Mouse (Mus musculus): ENCODE measurements around the gene Hdac10. TPM values are rescaled to one million over a fixed set of nuclear protein-coding genes. Genes with fewer than 3 reads are reported as not detected.
A peak's percentile ranks its signal among the peaks of the same experiment; 100 is the strongest.

The Hdac10 gene
- polyA plus RNA-seq (2014; fragmentation: Nextera tagmentation; extraction: Ambion mirVana): 15.0 and 19.6 TPM in 2 replicates

DNA sequence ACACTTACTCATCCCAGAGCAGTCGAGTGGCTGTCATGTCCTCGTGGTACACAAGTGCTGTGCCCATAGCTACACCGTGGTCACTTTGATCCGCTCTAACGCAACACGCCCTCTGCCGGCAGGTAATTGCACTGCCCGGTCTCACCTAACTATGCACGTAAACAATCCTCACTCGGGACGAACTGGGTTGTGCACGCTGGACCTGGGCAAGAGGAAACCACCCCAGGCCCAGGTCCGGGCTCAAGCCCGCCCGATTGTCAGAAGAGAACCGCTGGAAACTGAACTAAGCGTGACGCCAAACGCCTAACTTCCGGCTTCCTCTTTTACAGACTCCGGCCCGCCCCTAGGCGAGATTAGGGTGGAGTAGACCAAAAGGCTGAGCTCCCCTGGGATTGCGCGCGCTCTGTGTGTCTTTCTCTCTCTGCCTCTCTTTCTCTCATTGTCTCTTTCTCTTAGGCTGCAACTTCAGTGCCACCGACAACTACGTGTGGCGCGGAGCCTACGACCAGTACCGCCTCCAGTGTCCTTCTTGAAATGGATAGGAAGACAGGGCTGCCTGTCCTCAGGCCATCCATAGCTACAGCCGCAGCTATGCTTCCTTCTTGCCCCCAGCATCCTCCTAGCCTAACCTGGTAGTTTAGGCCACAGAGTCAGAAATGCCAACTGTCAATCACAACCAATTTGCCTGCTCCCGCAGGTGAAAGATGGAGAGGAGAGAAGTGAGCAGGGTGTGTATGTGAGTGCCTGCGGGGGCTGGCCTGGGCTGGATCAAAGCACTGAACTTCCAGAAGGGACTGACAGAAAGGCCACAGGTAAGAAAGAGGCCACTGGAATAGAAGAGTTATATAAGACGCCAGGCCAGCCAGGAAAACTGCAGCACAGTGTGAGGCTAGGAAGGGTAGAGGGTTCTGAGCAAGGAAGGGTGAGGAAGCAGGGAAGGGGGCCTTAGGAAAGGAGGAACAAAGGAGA is at the start of gene Hdac10:
TSS of gene Hdac10 (minus strand) at position 319 of the 969 bp plus-strand sequence.
- H3K9me3 ChIP-seq (ENCODE audit: control insufficient read depth, low read depth, low read length): no peaks in the 10 kb centered on the region
- 4% methylated on average over 36 of the region's 36 CpGs for WGBS
- peaks cover 9% of the 10 kb centered on the region; the same call in 1 of the 2 replicates for H3K4me1 ChIP-seq (ENCODE audit: control insufficient read depth, insufficient read depth, low read length)
- H3K27me3 ChIP-seq (ENCODE audit: control insufficient read depth, insufficient read depth, low read length): no peaks in the 10 kb centered on the region
- peak within 1 kb of the TSS; percentile 91 for H3K4me2 ChIP-seq (replicated peaks; ENCODE audit: low read depth, low read length)
- H3K4me3 ChIP-seq (ENCODE audit: low read depth, low read length): peak within 1 kb of the TSS; percentile 60
- H3K36me3 ChIP-seq (ENCODE audit: control insufficient read depth, insufficient read depth, low read length): peaks cover 5% of the 10 kb centered on the region; the same call in 1 of the 2 replicates
- peak within 1 kb of the TSS; percentile 23 for H3K27ac ChIP-seq (ENCODE audit: low read length)
- peak within 1 kb of the TSS; percentile 54 for H3K9ac ChIP-seq (replicated peaks; ENCODE audit: low read depth, low read length)
- peak; percentile 85 for ATAC-seq (ENCODE audit: insufficient number of reproducible peaks, insufficient read depth, low FRiP score, low read depth)

DNA sequence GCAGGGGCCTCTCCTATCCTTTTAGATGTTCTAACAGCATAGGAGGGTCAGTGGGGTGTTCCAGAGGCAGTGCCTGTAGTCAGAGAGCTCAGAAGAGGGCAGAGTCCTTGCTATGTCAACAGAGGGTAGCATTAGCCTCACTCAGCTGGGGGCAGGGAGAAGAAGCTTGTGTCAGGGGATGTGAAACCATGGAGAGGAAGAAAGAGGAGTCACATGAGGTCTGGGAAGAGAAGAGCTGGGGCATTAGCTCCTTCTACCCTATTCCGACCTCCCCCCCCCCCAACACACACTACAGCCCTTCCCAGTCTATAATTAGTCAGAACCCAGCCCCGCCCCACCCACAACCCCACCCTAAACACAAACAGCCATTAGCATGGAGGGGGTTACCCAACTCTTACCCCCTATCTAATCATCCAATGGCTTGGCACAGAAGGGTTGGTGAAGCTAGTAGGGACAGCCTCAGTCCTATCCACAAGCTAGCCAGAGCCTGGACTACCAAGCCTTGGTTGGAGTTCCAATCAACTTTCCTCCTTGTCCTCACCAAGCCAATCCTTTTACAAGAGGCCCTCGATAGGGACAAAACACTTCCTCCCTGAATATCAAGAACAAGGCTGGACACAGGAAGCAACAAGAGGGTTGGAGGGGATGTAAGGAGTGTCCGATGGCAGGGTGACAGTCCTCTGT is 49.2 kb upstream of the Hdac10 start:
- H3K4me2 ChIP-seq (replicated peaks; ENCODE audit: low read depth, low read length): peak overlapping the region; percentile 61
- peaks cover 68% of the 10 kb centered on the region for H3K4me1 ChIP-seq (ENCODE audit: control insufficient read depth, insufficient read depth, low read length)
- H3K9ac ChIP-seq (replicated peaks; ENCODE audit: low read depth, low read length): no peak overlapping the region
- H3K4me3 ChIP-seq (ENCODE audit: low read depth, low read length): peak overlapping the region; percentile 78; the same call in 1 of the 2 replicates
- H3K9me3 ChIP-seq (ENCODE audit: control insufficient read depth, low read depth, low read length): no peaks in the 10 kb centered on the region
- H3K27ac ChIP-seq (ENCODE audit: low read length): peak overlapping the region; percentile 86; the same call in 1 of the 2 replicates
- H3K36me3 ChIP-seq (ENCODE audit: control insufficient read depth, insufficient read depth, low read length): no peaks in the 10 kb centered on the region
- 66% methylated on average over 4 of the region's 4 CpGs for WGBS
- ATAC-seq (ENCODE audit: insufficient number of reproducible peaks, insufficient read depth, low FRiP score, low read depth): no peak
- no peaks in the 10 kb centered on the region for H3K27me3 ChIP-seq (ENCODE audit: control insufficient read depth, insufficient read depth, low read length)

DNA sequence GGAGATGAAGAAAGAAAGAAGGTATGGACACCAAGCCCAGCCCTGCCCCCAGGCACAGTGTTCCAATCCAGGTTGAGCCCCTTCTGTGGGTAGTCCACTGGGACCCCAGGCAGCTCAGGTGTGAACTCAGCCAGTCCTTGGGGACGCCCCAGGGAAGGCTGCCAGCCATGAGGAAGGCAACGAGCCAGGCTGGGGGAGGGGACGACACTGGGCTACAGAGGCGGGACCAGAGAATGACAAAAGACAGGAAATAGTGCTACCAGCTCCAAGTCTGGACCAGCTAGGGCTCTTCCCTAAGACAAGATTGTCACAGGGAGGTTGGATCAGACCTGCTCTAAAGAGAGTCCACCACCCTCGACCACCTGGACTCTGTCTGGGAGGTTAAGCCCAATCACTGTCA is 48.6 kb upstream of the Hdac10 start:
- peak overlapping the region; percentile 1; the same call in 1 of the 2 replicates for H3K27ac ChIP-seq (ENCODE audit: low read length)

GRCm38 (mm10) chr15:89175411-89176155 is 47.1 kb upstream of the Hdac10 start:
- no peaks in the 10 kb centered on the region for H3K27me3 ChIP-seq (ENCODE audit: control insufficient read depth, insufficient read depth, low read length)
- H3K4me1 ChIP-seq (ENCODE audit: control insufficient read depth, insufficient read depth, low read length): peaks cover 67% of the 10 kb centered on the region
- H3K9ac ChIP-seq (replicated peaks; ENCODE audit: low read depth, low read length): no peak overlapping the region
- H3K4me3 ChIP-seq (ENCODE audit: low read depth, low read length): no peak overlapping the region
- ATAC-seq (ENCODE audit: insufficient number of reproducible peaks, insufficient read depth, low FRiP score, low read depth): no peak
- H3K36me3 ChIP-seq (ENCODE audit: control insufficient read depth, insufficient read depth, low read length): no peaks in the 10 kb centered on the region
- H3K4me2 ChIP-seq (replicated peaks; ENCODE audit: low read depth, low read length): no peak overlapping the region
- WGBS: 61% methylated on average over 13 of the region's 13 CpGs
- H3K27ac ChIP-seq (ENCODE audit: low read length): no peak overlapping the region
- H3K9me3 ChIP-seq (ENCODE audit: control insufficient read depth, low read depth, low read length): no peaks in the 10 kb centered on the region

More for the DNA sequence above, 48.6 kb upstream of the Hdac10 start:
- no peak for ATAC-seq (ENCODE audit: insufficient number of reproducible peaks, insufficient read depth, low FRiP score, low read depth)
- no peak overlapping the region for H3K9ac ChIP-seq (replicated peaks; ENCODE audit: low read depth, low read length)
- WGBS: 9% methylated on average over 5 of the region's 5 CpGs
- no peaks in the 10 kb centered on the region for H3K36me3 ChIP-seq (ENCODE audit: control insufficient read depth, insufficient read depth, low read length)
- H3K4me2 ChIP-seq (replicated peaks; ENCODE audit: low read depth, low read length): peak overlapping the region; percentile 61
- H3K4me1 ChIP-seq (ENCODE audit: control insufficient read depth, insufficient read depth, low read length): peaks cover 68% of the 10 kb centered on the region
- H3K27me3 ChIP-seq (ENCODE audit: control insufficient read depth, insufficient read depth, low read length): no peaks in the 10 kb centered on the region
- no peaks in the 10 kb centered on the region for H3K9me3 ChIP-seq (ENCODE audit: control insufficient read depth, low read depth, low read length)
- no peak overlapping the region for H3K4me3 ChIP-seq (ENCODE audit: low read depth, low read length)

DNA sequence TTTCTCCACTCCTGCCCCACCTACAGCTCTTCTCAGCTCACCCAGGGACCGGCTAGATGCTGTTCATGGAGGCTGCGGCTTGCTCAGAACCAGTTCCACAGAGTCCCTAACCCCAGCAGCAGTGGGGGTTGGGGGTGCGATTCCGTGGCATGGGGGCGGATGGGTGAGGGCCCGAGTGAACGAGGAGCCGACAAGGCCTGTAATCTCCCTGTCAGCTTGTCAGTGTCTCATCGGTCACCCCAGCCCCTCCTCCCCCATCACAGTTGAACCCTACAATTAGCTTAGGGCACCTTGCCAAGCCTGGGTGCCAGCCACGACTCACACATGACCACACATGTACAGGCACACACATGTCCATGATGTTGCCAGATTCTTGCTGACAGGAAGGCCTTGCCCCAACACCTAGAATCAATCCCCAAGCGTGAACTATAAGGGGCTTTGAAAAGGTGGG is 46.4 kb upstream of the Hdac10 start:
- Histone ChIP-seq H3K9me3 (ENCODE audit: control insufficient read depth, low read depth, low read length) (no peaks in the 10 kb centered on the region), H3K9ac (replicated peaks; ENCODE audit: low read depth, low read length) (no peak overlapping the region), H3K4me2 (replicated peaks; ENCODE audit: low read depth, low read length) (peak overlapping the region; percentile 100; the same call in 1 of the 2 replicates), H3K4me3 (ENCODE audit: low read depth, low read length) (no peak overlapping the region), H3K27me3 (ENCODE audit: control insufficient read depth, insufficient read depth, low read length) (no peaks in the 10 kb centered on the region), H3K27ac (ENCODE audit: low read length) (no peak overlapping the region), H3K36me3 (ENCODE audit: control insufficient read depth, insufficient read depth, low read length) (no peaks in the 10 kb centered on the region), H3K4me1 (ENCODE audit: control insufficient read depth, insufficient read depth, low read length) (peaks cover 73% of the 10 kb centered on the region)
- ATAC-seq (ENCODE audit: insufficient number of reproducible peaks, insufficient read depth, low FRiP score, low read depth): no peak
- WGBS: 42% methylated on average over 11 of the region's 11 CpGs

DNA sequence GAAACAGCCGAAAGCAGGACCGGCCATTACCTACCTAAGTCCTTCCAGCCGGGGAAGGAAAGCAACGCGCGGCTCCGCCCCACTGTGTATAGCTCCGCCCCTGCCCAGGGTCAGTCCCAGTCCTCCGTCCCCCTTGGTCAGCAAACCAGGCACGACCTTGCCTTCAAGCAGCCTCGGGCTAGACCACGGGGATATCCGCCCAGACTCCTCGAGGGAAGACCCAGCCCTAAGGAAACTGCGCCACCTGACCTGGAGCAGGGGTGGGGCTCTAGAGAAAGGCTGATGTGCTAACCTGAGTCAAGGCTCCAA is 45.4 kb upstream of the Hdac10 start:
- H3K4me1 ChIP-seq (ENCODE audit: control insufficient read depth, insufficient read depth, low read length): peaks cover 84% of the 10 kb centered on the region
- ATAC-seq (ENCODE audit: insufficient number of reproducible peaks, insufficient read depth, low FRiP score, low read depth): peak; percentile 48

GRCm38 (mm10) chr15:89173024-89173905 is 44.8 kb upstream of the Hdac10 start:
- peak overlapping the region; percentile 50 for H3K4me3 ChIP-seq (ENCODE audit: low read depth, low read length)
- H3K27me3 ChIP-seq (ENCODE audit: control insufficient read depth, insufficient read depth, low read length): no peaks in the 10 kb centered on the region
- H3K4me1 ChIP-seq (ENCODE audit: control insufficient read depth, insufficient read depth, low read length): peaks cover 81% of the 10 kb centered on the region
- H3K9ac ChIP-seq (replicated peaks; ENCODE audit: low read depth, low read length): peak overlapping the region; percentile 55
- peaks cover 1% of the 10 kb centered on the region; the same call in 1 of the 2 replicates for H3K36me3 ChIP-seq (ENCODE audit: control insufficient read depth, insufficient read depth, low read length)
- H3K9me3 ChIP-seq (ENCODE audit: control insufficient read depth, low read depth, low read length): no peaks in the 10 kb centered on the region
- 1% methylated on average over 65 of the region's 65 CpGs for WGBS
- peak overlapping the region; percentile 100 for H3K4me2 ChIP-seq (replicated peaks; ENCODE audit: low read depth, low read length)
- peak overlapping the region; percentile 53; the same call in 1 of the 2 replicates for H3K27ac ChIP-seq (ENCODE audit: low read length)
- ATAC-seq (ENCODE audit: insufficient number of reproducible peaks, insufficient read depth, low FRiP score, low read depth): peak; percentile 1; the same call in 1 of the 2 replicates

More for the DNA sequence above, 45.4 kb upstream of the Hdac10 start:
- H3K36me3 ChIP-seq (ENCODE audit: control insufficient read depth, insufficient read depth, low read length): no peaks in the 10 kb centered on the region; the same call in 1 of the 2 replicates
- H3K27ac ChIP-seq (ENCODE audit: low read length): 0 out of 2 replicates have a peak overlapping the region, but pooled peaks have one; percentile 53
- H3K4me2 ChIP-seq (replicated peaks; ENCODE audit: low read depth, low read length): peak overlapping the region; percentile 100
- H3K4me3 ChIP-seq (ENCODE audit: low read depth, low read length): peak overlapping the region; percentile 50
- H3K9ac ChIP-seq (replicated peaks; ENCODE audit: low read depth, low read length): peak overlapping the region; percentile 55
- no peaks in the 10 kb centered on the region for H3K27me3 ChIP-seq (ENCODE audit: control insufficient read depth, insufficient read depth, low read length)
- no peaks in the 10 kb centered on the region for H3K9me3 ChIP-seq (ENCODE audit: control insufficient read depth, low read depth, low read length)
- WGBS: under 1% methylated on average over 15 of the region's 15 CpGs

Data from stomach, embryonic 14.5 days (tissue).